Mouse (Mus musculus) lung, adult 2 months (tissue): ENCODE data around the gene Gramd1b.

Source experiments
- CTCF ChIP-seq: fragments of 200-500 bp; IDR thresholded peaks from 2 replicates; pipeline ENCODE4 v1.5.1; 2011; ENCODE audit warnings: mild to moderate bottlenecking, low read length, control low read depth; ENCODE audit not compliant: insufficient read depth
- POLR2A ChIP-seq: fragments of 200-500 bp; IDR thresholded peaks from 2 replicates; pipeline ENCODE4 v1.6.1; 2011; ENCODE audit warnings: low read depth, mild to moderate bottlenecking, control low read depth, low read length, borderline replicate concordance; ENCODE audit errors: extremely low read depth

DNA sequence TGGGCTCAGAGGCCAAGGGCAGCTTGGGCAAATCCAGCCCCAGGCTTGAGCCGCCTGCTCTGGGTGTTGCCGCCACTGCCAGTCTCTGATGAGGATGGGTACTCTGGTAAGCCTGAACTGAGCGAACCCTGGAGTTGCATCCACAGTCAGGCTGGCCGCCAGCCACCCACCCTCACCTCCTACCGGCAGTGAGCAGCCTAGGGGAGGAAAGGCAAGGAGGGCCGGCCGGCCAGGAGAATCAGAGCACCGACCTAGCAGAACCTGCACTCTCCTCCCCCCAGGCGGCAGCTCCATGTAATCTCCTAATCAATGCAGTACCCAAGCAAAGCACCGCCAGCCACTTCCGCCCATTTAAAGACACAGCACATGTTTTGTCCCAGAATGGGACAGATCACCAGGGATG is 155.0 kb downstream of the Gramd1b start:
- TF ChIP-seq POLR2A = no peak
- TF ChIP-seq CTCF = no peak
